Mouse (Mus musculus) brain, embryonic 14.5 days (tissue): ENCODE measurements around the gene Sstr2.
A peak's percentile ranks its signal among the peaks of the same experiment; 100 is the strongest.

Experiments used
- CTCF ChIP-seq: fragments of 200-500 bp; IDR thresholded peaks from 2 replicates; pipeline ENCODE4 v1.5.1; 2012; ENCODE audit warnings: inconsistent platforms, mild to moderate bottlenecking, moderate library complexity, borderline replicate concordance; ENCODE audit not compliant: insufficient read depth, insufficient read length; ENCODE audit errors: extremely low read depth
- POLR2A ChIP-seq: fragments of 200-500 bp; IDR thresholded peaks from 2 replicates; pipeline ENCODE4 v1.6.1; 2012; ENCODE audit warnings: mild to moderate bottlenecking, inconsistent platforms, borderline replicate concordance; ENCODE audit not compliant: poor library complexity, insufficient read depth, insufficient read length, severe bottlenecking; ENCODE audit errors: extremely low read depth

GRCm38 (mm10) chr11:113617132-113617911, 1.8 kb upstream of the Sstr2 start:
- peak; percentile 59; the same call in 1 of the 2 replicates for TF ChIP-seq CTCF
- TF ChIP-seq POLR2A = no peak
